Mouse (Mus musculus) myocyte (in vitro differentiated cells): ENCODE data around the gene Cst11. TPM values are rescaled to one million over a fixed set of nuclear protein-coding genes. Genes with fewer than 3 reads are reported as not detected.
"Not testable (repeated sequence)": the region's sequence is repeated elsewhere in the genome, so short reads cannot be mapped to it uniquely, and the experiment has no call there.

Experiments used
- H3K27me3 ChIP-seq: one replicate; pipeline ENCODE4 v1.6.1; 2011; ENCODE audit not compliant: control insufficient read depth, insufficient read depth, insufficient read length
- H3K36me3 ChIP-seq: one replicate; pipeline ENCODE4 v1.6.1; 2011; ENCODE audit not compliant: control insufficient read depth, insufficient read depth
- H3K4me2 ChIP-seq: one replicate; pipeline ENCODE4 v1.6.1; 2011; ENCODE audit warnings: low read depth, control low read depth
- H3K4me3 ChIP-seq: one replicate; pipeline ENCODE4 v1.5.1; 2011; ENCODE audit warnings: mild to moderate bottlenecking, control low read depth, moderate library complexity
- H3K79me2 ChIP-seq: one replicate; pipeline ENCODE4 v1.6.1; 2011; ENCODE audit not compliant: control insufficient read depth, insufficient read depth
- H3ac ChIP-seq: one replicate; pipeline ENCODE4 v1.6.1; 2011; ENCODE audit not compliant: control insufficient read depth, insufficient read length
- CEBPB ChIP-seq: IDR thresholded peaks from 2 replicates; pipeline ENCODE4 v1.6.1; 2011; ENCODE audit warnings: mild to moderate bottlenecking, moderate library complexity; ENCODE audit not compliant: poor library complexity, insufficient read depth, severe bottlenecking
- E2F4 ChIP-seq: IDR thresholded peaks from one replicate; pipeline ENCODE4 v1.6.1; 2011; ENCODE audit warnings: mild to moderate bottlenecking, control low read depth, moderate library complexity; ENCODE audit not compliant: insufficient read depth
- MAX ChIP-seq: IDR thresholded peaks from one replicate; pipeline ENCODE4 v1.6.1; 2011; ENCODE audit warnings: low read depth, mild to moderate bottlenecking, control low read depth
- MYOD1 ChIP-seq, 3 experiments: IDR thresholded peaks; one replicate each; pipeline ENCODE4 v1.6.1; 2011; ENCODE audit warnings: control low read depth in 2 of 3, low read depth in 2 of 3, mild to moderate bottlenecking in 2 of 3, moderate library complexity in 1 of 3; ENCODE audit not compliant: insufficient read length in 2 of 3, control insufficient read depth in 1 of 3
- MYOG ChIP-seq, 3 experiments: IDR thresholded peaks; one replicate each; pipeline ENCODE4 v1.6.1; 2011; ENCODE audit warnings: control low read depth in 2 of 3, low read depth in 2 of 3, mild to moderate bottlenecking in 2 of 3; ENCODE audit not compliant: insufficient read length in 2 of 3, control insufficient read depth in 1 of 3, insufficient read depth in 1 of 3
- POLR2A ChIP-seq: IDR thresholded peaks from one replicate; pipeline ENCODE4 v1.6.1; 2011; ENCODE audit warnings: low read depth, mild to moderate bottlenecking, control low read depth, moderate library complexity; ENCODE audit not compliant: insufficient read length
- POLR2AphosphoS2 ChIP-seq: IDR thresholded peaks from one replicate; pipeline ENCODE4 v1.6.1; 2011; ENCODE audit warnings: low read depth, control low read depth; ENCODE audit not compliant: insufficient read length
- REST ChIP-seq: IDR thresholded peaks from one replicate; pipeline ENCODE4 v1.6.1; 2011; ENCODE audit warnings: mild to moderate bottlenecking, control low read depth, moderate library complexity; ENCODE audit not compliant: insufficient read depth, insufficient read length
- SRF ChIP-seq: IDR thresholded peaks from one replicate; pipeline ENCODE4 v1.6.1; 2011; ENCODE audit warnings: low read depth; ENCODE audit not compliant: control insufficient read depth, insufficient read length
- TCF12 ChIP-seq: IDR thresholded peaks from one replicate; pipeline ENCODE4 v1.6.1; 2011; ENCODE audit warnings: mild to moderate bottlenecking, control low read depth; ENCODE audit not compliant: poor library complexity, insufficient read depth, severe bottlenecking
- TCF3 ChIP-seq: IDR thresholded peaks from one replicate; pipeline ENCODE4 v1.6.1; 2011; ENCODE audit warnings: low read depth, control low read depth; ENCODE audit not compliant: insufficient read length
- USF1 ChIP-seq: IDR thresholded peaks from one replicate; pipeline ENCODE4 v1.6.1; 2011; ENCODE audit warnings: low read depth, mild to moderate bottlenecking, control low read depth, moderate library complexity
- polyA plus RNA-seq: library from polyadenylated mRNA; unstranded; fragments of >200 nt; fragmentation: generic; extraction: Trizol; gene quantifications from one replicate; pipeline ENCODE4 v1.2.1, GENCODE M21; 2012; ENCODE audit warnings: missing spikeins

Cst11 gene
- not detected for polyA plus RNA-seq

DNA sequence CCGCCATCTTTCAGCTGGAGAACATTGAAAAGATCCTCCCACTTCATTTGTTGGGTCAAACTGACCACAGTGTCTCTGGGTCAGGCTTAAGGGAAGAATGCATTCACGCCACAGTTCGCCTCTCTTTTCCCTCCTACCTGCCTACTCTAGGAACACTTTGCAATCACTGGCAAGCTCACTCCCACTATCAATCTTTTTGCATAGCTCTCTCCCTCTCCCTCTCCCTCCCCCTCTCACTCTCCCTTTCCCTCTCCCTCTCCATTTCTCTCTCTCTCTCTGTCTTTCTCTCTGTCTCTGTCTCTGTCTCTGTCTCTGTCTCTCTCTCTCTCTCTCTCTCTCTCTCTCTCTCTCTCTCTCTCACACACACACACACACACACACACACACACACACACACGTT is at the start of gene Cst11:
Cst11 (minus strand) TSS at position 101 of the 400 bp plus-strand sequence.
- H3K79me2 ChIP-seq, H3K27me3 ChIP-seq, H3K4me3 ChIP-seq, H3K4me2 ChIP-seq, H3K36me3 ChIP-seq, H3ac ChIP-seq: not testable (repeated sequence)

DNA sequence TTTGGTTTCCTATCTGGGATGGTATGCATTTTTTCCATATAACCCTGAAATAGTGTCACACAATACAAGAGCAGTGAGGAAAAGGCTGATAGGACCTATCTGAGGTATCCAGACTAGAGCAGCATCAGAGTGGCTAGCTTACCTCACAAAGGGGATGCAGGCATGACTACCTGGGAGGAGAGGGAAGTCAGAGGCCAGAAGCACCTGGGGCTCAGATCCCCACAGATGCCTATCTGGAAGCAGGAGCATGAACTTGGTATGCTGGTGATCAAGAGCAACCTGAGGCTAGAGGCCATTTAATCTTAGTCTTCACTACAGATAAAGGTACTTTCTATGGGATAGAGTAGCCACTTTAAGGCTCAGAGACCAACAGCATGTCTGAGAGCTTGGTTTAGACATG is 48.6 kb upstream of the Cst11 start, which contains the start of gene Cst13:
Cst13 (plus strand) TSS at position 173 of the 400 bp plus-strand sequence.
- H3K4me2 ChIP-seq = no peak within 1 kb of the TSS
- H3K79me2 ChIP-seq = no peaks in the 10 kb centered on the region
- no peak within 1 kb of the TSS for H3K4me3 ChIP-seq
- TF ChIP-seq CEBPB (no peak), MYOG (IDR thresholded peaks at IDR 0.05; ENCODE audit: control insufficient read depth in 1 of 3, insufficient read depth in 1 of 3, insufficient read length in 2 of 3, low read depth in 2 of 3) (no peak), REST (no peak), TCF12 (no peak), MAX (no peak), POLR2AphosphoS2 (no peak), TCF3 (no peak), MYOD1 (IDR thresholded peaks at IDR 0.05; ENCODE audit: control insufficient read depth in 1 of 3, insufficient read length in 2 of 3, low read depth in 2 of 3) (no peak), USF1 (no peak), SRF (no peak), POLR2A (no peak), E2F4 (no peak)
- no peaks in the 10 kb centered on the region for H3K36me3 ChIP-seq
- no peak within 1 kb of the TSS for H3ac ChIP-seq
- H3K27me3 ChIP-seq = no peaks in the 10 kb centered on the region

DNA sequence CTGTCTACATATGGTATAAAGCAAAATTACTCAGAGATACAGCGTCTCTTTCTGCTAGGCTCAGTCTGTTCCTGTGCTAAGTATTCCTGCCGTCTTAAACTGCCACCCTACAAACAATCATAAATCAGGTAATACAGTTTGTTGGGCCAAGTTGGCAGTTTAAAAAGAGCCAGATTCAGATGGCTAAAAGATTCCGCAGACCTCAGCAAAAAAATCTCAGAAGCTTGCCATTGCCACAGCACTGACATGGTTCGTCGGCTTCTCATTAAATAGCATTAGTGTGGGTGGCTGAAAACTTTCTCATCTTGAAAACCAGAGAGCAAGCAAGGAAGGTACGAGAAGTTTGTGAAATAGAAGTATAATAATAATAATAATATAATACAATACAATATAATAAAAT is 35.4 kb upstream of the Cst11 start:
- Histone ChIP-seq H3K79me2 (no peaks in the 10 kb centered on the region), H3K27me3 (no peaks in the 10 kb centered on the region), H3K4me2 (no peak overlapping the region)

GRCm38 (mm10) chr2:148801491-148801921 is 30.2 kb upstream of the Cst11 start:
- Histone ChIP-seq H3K36me3 (no peaks in the 10 kb centered on the region), H3K79me2 (no peaks in the 10 kb centered on the region), H3K4me2 (no peak overlapping the region), H3ac (no peak overlapping the region), H3K27me3 (no peaks in the 10 kb centered on the region), H3K4me3 (no peak overlapping the region)
- TF ChIP-seq MYOG (IDR thresholded peaks at IDR 0.05; ENCODE audit: control insufficient read depth in 1 of 3, insufficient read depth in 1 of 3, insufficient read length in 2 of 3, low read depth in 2 of 3) = no peak

More for the DNA sequence above, 35.4 kb upstream of the Cst11 start:
- Histone ChIP-seq H3ac (no peak overlapping the region), H3K4me3 (no peak overlapping the region), H3K36me3 (no peaks in the 10 kb centered on the region)
- TF ChIP-seq MYOD1 (IDR thresholded peaks at IDR 0.05; ENCODE audit: control insufficient read depth in 1 of 3, insufficient read length in 2 of 3, low read depth in 2 of 3) = no peak

- H3K27me3 ChIP-seq = no peaks in the 10 kb centered on the region
- H3K4me3 ChIP-seq = no peak within 1 kb of the TSS
- no peak within 1 kb of the TSS for H3K4me2 ChIP-seq
- no peaks in the 10 kb centered on the region for H3K79me2 ChIP-seq
- no peak within 1 kb of the TSS for H3ac ChIP-seq
- H3K36me3 ChIP-seq = no peaks in the 10 kb centered on the region
- TF ChIP-seq MYOG (IDR thresholded peaks at IDR 0.05; ENCODE audit: control insufficient read depth in 1 of 3, insufficient read depth in 1 of 3, insufficient read length in 2 of 3, low read depth in 2 of 3) (no peak), POLR2A (no peak), TCF3 (no peak), MYOD1 (IDR thresholded peaks at IDR 0.05; ENCODE audit: control insufficient read depth in 1 of 3, insufficient read length in 2 of 3, low read depth in 2 of 3) (no peak), POLR2AphosphoS2 (no peak), SRF (no peak), REST (no peak), MAX (no peak), TCF12 (no peak)
These were observed 27.2 kb upstream of the Cst11 start, which contains the start of gene Cst8 for GRCm38 (mm10) chr2:148798485-148798884. TSS of gene Cst8 (plus strand) at chr2:148798785.

- H3K4me2 ChIP-seq = no peak within 1 kb of the TSS
- no peak for TF ChIP-seq TCF3
- no peak for TF ChIP-seq SRF
- TF ChIP-seq REST = no peak
- no peak within 1 kb of the TSS for H3ac ChIP-seq
- H3K79me2 ChIP-seq = no peaks in the 10 kb centered on the region
- no peak within 1 kb of the TSS for H3K4me3 ChIP-seq
- no peaks in the 10 kb centered on the region for H3K36me3 ChIP-seq
- no peaks in the 10 kb centered on the region for H3K27me3 ChIP-seq
These were observed 17.8 kb upstream of the Cst11 start, which contains the start of gene Cst12 for GRCm38 (mm10) chr2:148789142-148789541. TSS of gene Cst12 (plus strand) at chr2:148789361.
